Mouse (Mus musculus) urinary bladder, postnatal 25 days (tissue): Measurements from ENCODE around the gene Fam162a.
"Not testable (repeated sequence)": the region's sequence is repeated elsewhere in the genome, so short reads cannot be mapped to it uniquely, and the experiment has no call there.

ENCODE experiments used
- DNase-seq: peaks from one replicate; pipeline ENCODE4 v3.0.0; 2022; ENCODE audit warnings: low spot score

Gene Fam162a

GRCm38 (mm10) chr16:36057933-36058475 lies 13.4 kb downstream of the Fam162a start:
- DNase-seq, result no peak

DNA sequence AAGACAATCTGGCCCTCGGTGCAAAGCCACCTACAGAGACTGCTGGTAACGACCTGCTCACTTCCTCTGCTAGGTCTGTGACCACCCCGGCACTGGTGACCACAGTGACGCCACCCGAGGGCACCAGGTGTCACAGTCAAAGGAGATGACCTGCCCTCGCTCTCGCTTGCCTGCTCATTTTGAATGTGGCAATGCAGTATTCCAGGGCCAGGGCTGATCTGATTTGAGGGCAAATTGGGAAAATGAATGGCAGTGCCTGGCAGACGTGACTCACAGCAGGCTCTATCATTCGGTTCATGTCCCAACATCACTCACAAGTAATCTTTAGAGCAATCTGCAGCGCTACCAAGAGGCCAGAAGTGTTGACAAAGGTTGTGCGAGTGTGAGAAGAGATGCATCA lies 15.0 kb downstream of the Fam162a start:
- DNase-seq, result no peak

DNA sequence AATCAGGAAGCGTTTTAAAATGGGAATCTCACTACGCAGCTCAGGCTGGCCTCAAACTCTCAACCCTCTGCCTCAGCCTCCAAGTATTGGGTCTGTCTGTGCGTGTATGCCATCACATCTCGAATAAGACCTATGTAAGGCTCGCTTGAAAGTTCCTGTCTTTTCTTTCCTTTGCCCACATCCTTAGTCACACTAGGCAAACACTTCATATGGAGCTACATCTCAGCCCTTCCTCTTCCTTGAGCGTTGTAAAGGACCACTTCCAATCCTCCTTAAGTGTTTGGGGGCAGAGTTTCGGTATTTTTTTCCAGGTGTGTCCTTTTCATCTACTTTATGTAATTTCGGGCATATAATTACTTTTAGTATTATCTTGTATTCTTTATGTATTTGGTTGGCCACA lies 16.5 kb downstream of the Fam162a start:
- DNase-seq, result no peak

DNA sequence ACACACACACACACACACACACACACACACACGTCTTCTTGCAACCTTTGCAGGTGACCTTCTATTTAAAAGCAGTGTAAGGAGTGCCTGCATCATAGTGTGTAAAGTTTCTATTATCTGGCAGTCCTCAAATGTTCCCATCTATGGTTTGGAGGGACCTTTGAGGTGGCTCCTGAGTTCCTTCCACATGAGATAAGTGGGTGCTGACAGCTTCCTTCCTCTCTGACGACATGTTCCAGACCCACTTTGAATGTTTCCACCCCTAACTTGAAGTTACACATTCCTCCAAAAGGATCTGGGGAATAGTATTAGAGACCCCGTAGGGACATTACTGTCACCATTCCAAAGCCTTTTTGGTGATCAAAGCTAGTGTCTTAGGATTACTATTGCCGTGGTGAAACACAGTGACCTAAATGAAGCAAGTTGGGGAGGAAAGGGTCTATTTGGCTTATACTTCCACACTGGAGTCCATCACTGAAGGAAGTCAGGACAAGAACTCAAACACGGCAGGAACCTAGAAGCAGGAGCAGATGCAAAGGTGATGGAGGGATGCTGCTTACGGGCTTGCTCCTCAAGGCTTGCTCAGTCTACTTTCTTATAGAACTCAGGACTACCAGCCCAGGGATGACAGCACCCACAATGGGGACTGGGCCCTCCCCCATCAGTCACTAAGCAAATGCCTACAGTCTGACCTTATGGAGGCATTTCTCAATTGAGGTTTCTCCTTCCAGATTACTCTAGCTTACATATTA lies 17.7 kb downstream of the Fam162a start:
- DNase-seq, result no peak

GRCm38 (mm10) chr16:36051491-36051890 lies 19.9 kb downstream of the Fam162a start:
- DNase-seq, result no peak

DNA sequence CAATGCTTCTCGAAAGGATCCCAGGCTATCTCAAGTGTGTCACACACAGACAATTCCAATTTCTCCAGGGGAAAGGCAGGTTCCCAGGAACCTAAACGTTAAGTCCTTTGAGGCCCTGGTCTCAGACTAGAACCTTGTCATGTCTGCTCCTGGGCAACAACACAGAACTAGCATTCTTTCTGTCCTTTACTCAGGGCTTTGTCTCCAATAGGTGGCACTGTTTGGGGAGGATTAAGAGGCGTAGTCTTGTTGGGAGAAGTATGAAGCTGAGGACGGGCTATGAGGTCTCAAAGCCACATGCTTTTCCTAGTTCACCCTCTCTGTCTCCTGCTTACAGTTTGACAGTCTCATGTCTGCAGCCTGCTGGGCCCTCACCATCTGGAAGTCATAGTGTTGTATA lies 23.9 kb downstream of the Fam162a start:
- DNase-seq, result no peak

- DNase-seq, result no peak
Measured at GRCm38 (mm10) chr16:36043964-36044363, 27.4 kb downstream of the Fam162a start.

DNA sequence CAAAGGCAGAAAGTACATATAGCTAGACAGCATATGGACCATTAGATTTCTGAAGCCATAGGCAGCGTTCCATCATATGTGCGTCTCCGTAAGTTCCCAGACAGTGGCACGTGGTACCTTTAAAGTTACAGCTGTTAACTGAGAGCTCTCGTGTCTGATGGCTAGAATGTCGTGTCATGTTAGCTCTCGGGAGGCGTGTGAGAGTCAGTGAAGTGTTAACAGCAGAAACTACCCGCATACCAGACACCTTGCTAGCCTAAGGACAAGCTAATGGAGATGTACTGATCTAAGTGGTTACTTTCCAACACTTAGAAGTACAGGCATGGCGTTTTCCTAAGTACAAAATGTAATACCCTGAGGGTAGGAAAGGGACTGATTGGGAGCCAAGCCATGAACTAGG lies 28.3 kb downstream of the Fam162a start:
- DNase-seq, result no peak

- DNase-seq, result no peak
Measured at GRCm38 (mm10) chr16:36041625-36042020, 29.8 kb downstream of the Fam162a start.

DNA sequence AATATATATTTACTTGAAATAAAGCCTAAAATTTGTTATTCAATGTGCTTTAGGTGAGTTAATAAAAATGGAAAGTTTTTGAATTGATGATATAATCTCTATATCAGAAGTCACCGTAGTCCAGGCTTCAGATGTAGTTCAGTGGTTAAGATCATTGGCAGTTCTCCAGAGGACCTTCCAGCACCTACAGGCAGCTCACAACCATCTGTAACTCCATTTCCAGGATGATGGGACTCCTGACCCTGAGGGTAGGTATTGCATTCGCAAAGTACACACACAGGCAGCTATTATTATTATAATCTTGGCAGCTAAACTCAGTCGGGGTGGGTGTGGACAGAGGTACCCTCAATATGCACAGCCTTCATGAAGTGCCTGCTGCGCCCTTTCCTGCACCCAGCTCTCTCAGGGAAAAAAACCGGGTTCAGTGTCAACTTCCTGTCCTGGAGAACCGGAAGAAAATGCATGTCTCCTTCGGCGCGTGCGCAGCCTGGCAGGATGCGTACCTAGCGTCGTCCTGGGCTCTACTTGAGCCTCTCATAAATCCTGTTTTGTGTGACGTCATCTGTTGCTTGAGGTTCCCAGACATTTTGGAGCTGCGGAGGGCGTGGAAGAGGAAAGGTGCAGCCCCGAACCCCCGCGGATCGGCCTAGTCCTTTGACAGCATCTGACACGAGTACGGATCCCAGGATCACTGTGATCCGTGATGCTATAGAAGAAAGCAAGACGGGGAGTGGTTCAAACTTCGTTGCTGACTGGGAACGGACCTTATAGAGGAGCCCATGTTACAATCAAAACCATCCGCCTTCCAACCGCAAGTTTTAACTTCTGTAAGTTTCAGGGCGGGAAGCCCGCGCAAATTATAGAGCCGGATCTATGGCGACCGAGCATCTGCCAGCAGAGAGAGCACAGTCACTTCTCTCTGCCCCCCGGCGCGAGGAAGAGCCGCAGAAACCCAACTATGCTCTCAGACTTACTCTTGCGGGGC lies 30.5 kb downstream of the Fam162a start, which contains the start of gene Wdr5b:
Wdr5b (plus strand) TSS at position 551 of the 985 bp plus-strand sequence.
- DNase-seq, result peak; percentile 76

- not testable (repeated sequence) for DNase-seq
Measured at GRCm38 (mm10) chr16:36028120-36028519, 43.3 kb downstream of the Fam162a start.

- no peak for DNase-seq
Measured at GRCm38 (mm10) chr16:36016335-36016734, 55.1 kb downstream of the Fam162a start.

- no peak for DNase-seq
Measured at GRCm38 (mm10) chr16:36008396-36008795, 63.0 kb downstream of the Fam162a start.

- DNase-seq, result not testable (repeated sequence)
Measured at GRCm38 (mm10) chr16:35998852-35999251, 72.5 kb downstream of the Fam162a start.
